ENCODE assay signal across 10 mouse cellular contexts in the genomic region with DNA sequence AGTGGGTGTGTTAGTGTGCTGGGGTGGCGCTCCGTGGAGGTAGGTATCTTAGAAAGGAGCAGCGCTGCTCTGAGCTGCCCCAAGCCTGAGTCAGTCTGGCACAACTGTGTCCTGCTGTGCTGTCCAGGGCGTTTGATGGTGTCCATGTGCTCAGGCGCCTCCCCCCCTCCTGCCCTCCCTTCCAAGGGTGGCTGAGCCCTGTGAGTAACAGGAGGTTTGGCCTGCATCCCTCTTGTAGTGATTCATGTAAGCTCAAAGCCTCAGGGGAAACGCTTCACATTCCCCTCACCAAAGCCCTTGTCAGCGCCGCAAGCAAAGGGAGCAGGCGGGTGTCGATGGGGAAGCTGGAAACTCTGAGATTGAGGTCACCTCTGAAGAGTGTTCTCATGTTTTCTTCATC. TPM values are rescaled to one million over a fixed set of nuclear protein-coding genes. Genes with fewer than 3 reads are reported as not detected.
DNase-seq lines count a peak whose midpoint lies in the region; ATAC-seq lines count a peak whose summit lies in the region.
"Had no signal": no experiment of that assay in that cellular context is flagged by ENCODE, and none has a peak within 500 bp of the region (broad histone marks: within the 10 kb centered on the region; RNA-seq: fewer than 3 reads in every experiment).

No protein-coding gene starts in this region.

- no peak overlapping the region for H3K9ac ChIP-seq in intestine, embryonic 15.5 days

- no peak overlapping the region for H3K4me3 ChIP-seq in intestine, embryonic 15.5 days (replicated peaks)
- H3K4me3 ChIP-seq: megakaryocyte, embryonic 14.5 days had no signal

- H3K27me3 ChIP-seq in intestine, embryonic 15.5 days (replicated peaks): no peaks in the 10 kb centered on the region
- H3K27me3 ChIP-seq: megakaryocyte, embryonic 14.5 days had no signal

- DNase-seq in embryo, embryonic 11 days: peak; percentile 29
- DNase-seq in embryo, embryonic 9.5 days (ENCODE audit: extremely low spot score): no peak
- peak; percentile 100 for DNase-seq in 3T3-L1 (ENCODE audit: low read depth, low spot score)
- peak; percentile 51 to 63 for DNase-seq in gastrocnemius, adult 8-10 months (ENCODE audit: low spot score in 2 of 2)
- no peak for DNase-seq in B cell, adult 2 months
- no peak for DNase-seq in spleen, postnatal 36 days (ENCODE audit: low spot score in 2 of 2)
- DNase-seq in urinary bladder, postnatal 25 days (ENCODE audit: low spot score): no peak

- 53% methylated on average over 10 of the region's 10 CpGs for WGBS in intestine, embryonic 15.5 days

- H3K4me1 ChIP-seq in intestine, embryonic 15.5 days (replicated peaks): peaks cover 11% of the 10 kb centered on the region; the same call in 1 of the 2 replicates

- H3K4me2 ChIP-seq in intestine, embryonic 15.5 days (replicated peaks): no peak overlapping the region

- peaks cover 23% of the 10 kb centered on the region for H3K36me3 ChIP-seq in intestine, embryonic 15.5 days

- H3K27ac ChIP-seq in intestine, embryonic 15.5 days: peak overlapping the region; percentile 20; the same call in 1 of the 2 replicates

- H3K9me3 ChIP-seq in intestine, embryonic 15.5 days: no peaks in the 10 kb centered on the region
- H3K9me3 ChIP-seq: megakaryocyte, embryonic 14.5 days had no signal

- no peak; the same call in 1 of the 2 replicates for ATAC-seq in intestine, embryonic 15.5 days
- ATAC-seq: forebrain, embryonic 16.5 days had no signal

RNA-seq across cellular contexts. Expression of a gene that starts 15.8 kb away (rescaled TPM):
- 10 to 100 TPM; 26.1 to 31.0 (median 27.3) TPM for total RNA-seq in gastrocnemius, adult 8-10 months (2022)
- polyA plus RNA-seq in intestine, embryonic 15.5 days (2015; fragmentation: Nextera tagmentation; extraction: Ambion mirVana): 163 and 170 TPM in 2 replicates

RNA-seq across cellular contexts. Expression of a gene that starts 16.0 kb away (rescaled TPM):
- total RNA-seq in gastrocnemius, adult 8-10 months (2022): 1 to 10 TPM; 1.8 to 4.4 (median 2.9) TPM
- polyA plus RNA-seq in intestine, embryonic 15.5 days (2015; fragmentation: Nextera tagmentation; extraction: Ambion mirVana): 42.0 and 45.4 TPM in 2 replicates

RNA-seq across cellular contexts. Expression of a gene that starts 23.5 kb away (rescaled TPM):
- 1 to 10 TPM in 2 of 4 experiments, under 1 TPM in 2; 0.75 to 1.2 (median 0.89) TPM for total RNA-seq in gastrocnemius, adult 8-10 months (2022)
- 34.2 and 35.8 TPM in 2 replicates for polyA plus RNA-seq in intestine, embryonic 15.5 days (2015; fragmentation: Nextera tagmentation; extraction: Ambion mirVana)

RNA-seq across cellular contexts. Expression of a gene that starts 25.0 kb away (rescaled TPM):
- 10 to 100 TPM; 32.2 to 39.8 (median 35.2) TPM for total RNA-seq in gastrocnemius, adult 8-10 months (2022)
- 96.0 and 103 TPM in 2 replicates for polyA plus RNA-seq in intestine, embryonic 15.5 days (2015; fragmentation: Nextera tagmentation; extraction: Ambion mirVana)

RNA-seq across cellular contexts. Expression of a gene that starts 29.3 kb away (rescaled TPM):
- 1 to 10 TPM; 7.9 to 9.8 (median 8.7) TPM for total RNA-seq in gastrocnemius, adult 8-10 months (2022)
- polyA plus RNA-seq in intestine, embryonic 15.5 days (2015; fragmentation: Nextera tagmentation; extraction: Ambion mirVana): 31.3 and 41.7 TPM in 2 replicates

Comparison
In these comparisons a context has a peak if more than half of its experiments do, and no peak if none do; other contexts are left out.
1. DNase-seq: peak in embryo, embryonic 11 days (single experiment), 3T3-L1 (single experiment) and gastrocnemius, adult 8-10 months (2 of 2); none in embryo, embryonic 9.5 days (single experiment), B cell, adult 2 months (0 of 2), spleen, postnatal 36 days (0 of 2) and urinary bladder, postnatal 25 days (single experiment).